Mouse (Mus musculus): ENCODE measurements around the gene Eif4e1b.
"Not testable (repeated sequence)": the region's sequence is repeated elsewhere in the genome, so short reads cannot be mapped to it uniquely, and the experiment has no call there.

Gene Eif4e1b

GRCm38 (mm10) chr13:54760164-54760795, 23.5 kb upstream of the Eif4e1b start:
- DNase-seq (ENCODE audit: low spot score): peak; percentile 89

- no peak for DNase-seq (ENCODE audit: low spot score)
Measured at GRCm38 (mm10) chr13:54760906-54761305, 22.9 kb upstream of the Eif4e1b start.

- DNase-seq (ENCODE audit: low spot score): peak; percentile 47
Measured at GRCm38 (mm10) chr13:54765281-54766191, 18.3 kb upstream of the Eif4e1b start.

GRCm38 (mm10) chr13:54766192-54766768, 17.5 kb upstream of the Eif4e1b start, which contains the start of gene Sncb:
Gene Sncb (minus strand): TSS chr13:54766595.
- DNase-seq (ENCODE audit: low spot score): peak; percentile 86

- DNase-seq (ENCODE audit: low spot score): no peak
Measured at GRCm38 (mm10) chr13:54767012-54767411, 16.8 kb upstream of the Eif4e1b start.

GRCm38 (mm10) chr13:54780592-54780991, 3.2 kb upstream of the Eif4e1b start:
- peak; percentile 70 for DNase-seq (ENCODE audit: low spot score)

- DNase-seq (ENCODE audit: low spot score): no peak
Measured at GRCm38 (mm10) chr13:54781086-54781485, 2.7 kb upstream of the Eif4e1b start.

- no peak for DNase-seq (ENCODE audit: low spot score)
Measured at GRCm38 (mm10) chr13:54783235-54783634, 563 bp upstream of the Eif4e1b start.

- DNase-seq (ENCODE audit: low spot score): not testable (repeated sequence)
Measured at GRCm38 (mm10) chr13:54787591-54787990, 3.8 kb downstream of the Eif4e1b start.

- peak; percentile 97 for DNase-seq (ENCODE audit: low spot score)
Measured at GRCm38 (mm10) chr13:54788740-54789560, 5.2 kb downstream of the Eif4e1b start, which contains the start of gene Tspan17. Gene Tspan17 (plus strand): TSS chr13:54789377.

- peak; percentile 57 for DNase-seq (ENCODE audit: low spot score)
Measured at GRCm38 (mm10) chr13:54789561-54790397, 6.0 kb downstream of the Eif4e1b start.

- no peak for DNase-seq (ENCODE audit: low spot score)
Measured at GRCm38 (mm10) chr13:54792259-54793230, 8.7 kb downstream of the Eif4e1b start.

GRCm38 (mm10) chr13:54794002-54794577, 10.3 kb downstream of the Eif4e1b start:
- DNase-seq (ENCODE audit: low spot score): peak; percentile 55

- no peak for DNase-seq (ENCODE audit: low spot score)
Measured at GRCm38 (mm10) chr13:54794843-54795242, 11.0 kb downstream of the Eif4e1b start.

GRCm38 (mm10) chr13:54797356-54797755, 13.6 kb downstream of the Eif4e1b start:
- DNase-seq (ENCODE audit: low spot score): peak; percentile 62

- DNase-seq (ENCODE audit: low spot score): peak; percentile 44
Measured at GRCm38 (mm10) chr13:54797861-54798643, 14.3 kb downstream of the Eif4e1b start.

- peak; percentile 64 for DNase-seq (ENCODE audit: low spot score)
Measured at GRCm38 (mm10) chr13:54798740-54799139, 14.9 kb downstream of the Eif4e1b start.

GRCm38 (mm10) chr13:54799701-54800100, 15.9 kb downstream of the Eif4e1b start:
- peak; percentile 85 for DNase-seq (ENCODE audit: low spot score)
